Mouse (Mus musculus): ENCODE measurements at regions not wholly inside any gene's neighbourhood (a gene's known extent, or its start where the extent isn't known, plus 50 kb on each side); places are given as distances from the start of the nearest gene placed in this dataset.

- DNase-seq, result peak; percentile 41
Measured at GRCm38 (mm10) chrX:33416321-33416720, 103.1 kb downstream of the Btbd35f12 start.
